Mouse (Mus musculus) c-Kit-positive CD71-positive TER-119-negative erythroid progenitor cells, embryonic 14.5 days (primary cell): ENCODE measurements around the gene Lrrc10b.

Experiments
- DNase-seq: peaks from one replicate; pipeline ENCODE4 v3.0.0-alpha.2; 2013; ENCODE audit warnings: low read depth

Lrrc10b gene

DNA sequence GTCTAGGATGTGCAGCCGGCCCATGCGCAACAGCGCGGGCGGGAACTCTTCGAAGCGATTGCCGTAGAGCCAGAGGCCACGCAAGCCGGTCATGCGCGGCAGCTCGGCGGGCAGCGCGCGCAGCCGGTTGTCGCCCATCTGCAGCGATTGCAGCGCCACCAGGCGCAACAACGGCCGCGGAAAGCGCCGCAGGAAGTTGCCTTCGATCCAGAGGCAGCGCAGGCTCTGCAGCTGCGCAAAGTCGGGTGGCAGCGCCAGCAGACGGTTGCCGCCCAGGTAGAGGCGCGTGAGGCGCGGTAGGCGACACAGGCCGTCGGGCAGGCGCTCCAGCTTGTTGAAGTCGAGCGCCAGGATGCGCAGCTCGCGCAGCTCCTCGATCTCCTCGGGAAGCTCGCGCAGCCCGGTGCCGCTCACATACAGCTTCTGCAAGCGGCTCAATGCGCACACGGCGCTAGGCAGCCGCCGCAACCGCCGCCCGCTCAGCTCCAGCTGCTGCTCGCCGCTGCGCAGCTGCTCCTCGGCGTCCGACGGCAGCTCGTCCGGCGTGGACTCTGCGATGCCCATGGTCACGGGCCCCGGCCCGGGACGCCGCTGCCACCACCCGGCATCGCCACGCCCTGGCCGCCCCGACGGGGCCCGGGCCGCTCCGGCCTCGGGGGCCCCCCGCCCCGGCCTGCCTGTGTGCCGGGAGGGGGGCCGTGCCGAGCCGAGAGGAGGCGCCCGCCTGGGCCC is at the start of gene Lrrc10b:
Lrrc10b (minus strand) TSS at position 722 of the 732 bp plus-strand sequence.
- DNase-seq: no peak

- DNase-seq: no peak
Observed at GRCm38 (mm10) chr19:10502571-10502970, 45.3 kb upstream of the Lrrc10b start.

- no peak for DNase-seq
Observed at GRCm38 (mm10) chr19:10500581-10500980, 43.3 kb upstream of the Lrrc10b start.

DNA sequence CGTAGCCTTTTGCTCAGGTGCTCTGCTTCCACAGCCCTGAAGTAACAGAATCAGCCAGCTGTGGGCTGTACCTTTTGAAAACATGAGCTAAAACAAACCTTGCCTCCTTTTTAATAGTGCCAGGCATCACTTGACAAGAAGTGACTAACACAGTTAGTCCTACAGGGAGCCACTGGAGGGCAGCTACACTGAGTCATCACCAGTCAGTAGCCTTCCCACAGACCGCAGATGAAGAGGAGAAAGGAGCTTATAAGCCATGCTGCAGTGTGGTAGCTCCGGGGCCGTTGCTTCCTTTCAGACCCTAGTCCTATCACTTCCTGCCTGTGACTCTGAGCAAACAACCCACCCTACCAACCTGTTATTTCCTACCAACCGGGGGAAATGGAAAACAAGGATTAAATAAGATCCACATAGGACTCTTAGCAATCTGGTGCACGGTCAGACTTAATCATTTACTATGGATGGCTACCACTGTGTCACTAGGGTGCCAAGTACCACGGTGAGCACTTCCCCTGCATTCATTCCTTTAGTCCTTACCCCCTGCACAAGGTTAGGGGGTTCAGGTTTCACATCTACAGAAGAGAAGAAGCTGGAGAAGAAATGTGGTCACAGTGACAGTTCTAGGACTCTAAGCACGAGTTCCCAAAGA is 40.4 kb upstream of the Lrrc10b start:
- DNase-seq: no peak

- DNase-seq: no peak
Observed at GRCm38 (mm10) chr19:10496976-10497375, 39.7 kb upstream of the Lrrc10b start.

DNA sequence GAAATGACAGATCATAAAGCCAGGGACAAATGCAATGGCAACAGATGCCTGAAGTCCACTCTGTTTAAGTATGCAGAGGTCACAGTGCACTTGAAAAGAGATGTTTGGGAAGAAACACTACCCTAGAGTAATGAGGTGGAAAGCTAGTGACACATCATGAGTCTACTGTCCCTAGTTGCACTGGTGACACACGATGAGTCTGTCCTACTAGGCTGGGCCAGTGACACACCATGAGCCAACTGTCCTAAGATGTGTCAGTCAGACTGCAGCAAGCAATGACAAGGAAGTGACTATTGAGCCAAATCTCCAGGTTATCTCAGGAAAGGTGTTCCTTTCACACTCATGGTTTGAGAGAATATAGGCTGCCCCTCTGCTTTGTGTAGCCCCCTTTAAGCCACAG is 38.4 kb upstream of the Lrrc10b start:
- no peak for DNase-seq

- DNase-seq: peak; percentile 44
Observed at GRCm38 (mm10) chr19:10486264-10486738, 29.0 kb upstream of the Lrrc10b start.

DNA sequence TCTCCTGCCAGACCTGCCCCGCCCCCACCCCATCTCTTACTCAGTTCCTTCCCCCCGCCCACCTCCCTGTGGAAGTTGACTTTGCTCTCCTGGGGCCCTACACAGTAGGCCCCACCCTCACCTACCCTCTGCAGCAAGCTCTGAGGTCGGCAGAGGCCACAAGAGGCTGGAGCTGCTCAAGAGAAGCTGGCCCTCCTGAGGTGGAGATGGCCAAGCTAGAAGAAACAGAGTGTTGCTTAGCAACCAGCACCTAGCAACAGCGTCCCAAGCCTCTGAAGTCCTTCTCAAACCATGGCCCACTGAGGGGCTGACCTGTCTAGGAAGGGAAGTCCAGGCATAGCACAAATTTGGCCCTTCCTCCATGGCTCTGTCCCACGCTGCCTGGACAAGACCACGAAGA is 25.4 kb upstream of the Lrrc10b start, which contains the start of gene Ppp1r32:
Ppp1r32 (minus strand) TSS at position 226 of the 400 bp plus-strand sequence.
- no peak for DNase-seq

- DNase-seq: no peak
Observed at GRCm38 (mm10) chr19:10479541-10479940, 22.3 kb upstream of the Lrrc10b start.

DNA sequence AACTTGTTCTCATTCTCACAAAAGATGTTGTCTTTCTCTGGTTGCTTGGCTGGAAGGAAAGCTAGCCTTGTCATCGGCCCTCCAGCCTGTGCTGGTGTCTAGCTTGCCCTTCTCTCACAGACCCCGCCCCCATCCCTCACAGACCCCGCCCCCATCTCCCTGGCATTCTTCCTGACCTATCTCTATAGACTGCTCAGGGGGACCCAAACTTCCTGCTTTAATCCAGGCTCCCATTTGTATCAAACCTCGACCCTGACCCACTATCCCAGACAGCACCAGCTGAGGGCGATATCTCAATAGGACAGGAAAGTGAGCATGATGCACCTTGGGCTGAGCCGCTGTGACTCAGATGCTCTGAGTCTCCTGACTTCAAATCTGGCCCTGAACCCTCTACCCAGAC is 16.5 kb upstream of the Lrrc10b start:
- no peak for DNase-seq

- DNase-seq: no peak
Observed at GRCm38 (mm10) chr19:10472958-10473357, 15.7 kb upstream of the Lrrc10b start.

GRCm38 (mm10) chr19:10469171-10469658 is 11.9 kb upstream of the Lrrc10b start:
- DNase-seq: no peak

GRCm38 (mm10) chr19:10464427-10464826 is 7.2 kb upstream of the Lrrc10b start:
- DNase-seq: no peak

DNA sequence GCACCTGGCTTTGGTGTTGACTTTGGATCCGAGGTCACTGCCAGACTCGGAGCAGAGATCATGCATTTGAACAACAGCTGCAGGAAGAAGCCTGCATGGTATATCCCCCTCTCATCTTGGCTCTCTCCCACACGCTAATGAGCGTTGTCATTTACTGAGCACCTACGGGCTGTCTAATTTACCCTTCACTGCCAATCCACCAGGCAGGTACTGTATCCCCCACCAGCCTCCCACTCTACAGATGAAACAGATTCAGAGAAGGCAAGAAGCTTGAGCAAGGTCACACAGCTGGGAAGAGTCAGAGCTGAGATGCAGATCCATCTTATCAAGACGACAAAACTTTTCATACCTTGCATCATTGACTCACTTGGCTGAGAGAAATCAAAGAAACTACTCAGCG is 4.3 kb upstream of the Lrrc10b start:
- no peak for DNase-seq

GRCm38 (mm10) chr19:10459907-10460306 is 2.6 kb upstream of the Lrrc10b start:
- DNase-seq: no peak

GRCm38 (mm10) chr19:10458096-10458495 is 823 bp upstream of the Lrrc10b start:
- no peak for DNase-seq

- DNase-seq: no peak
Observed at GRCm38 (mm10) chr19:10457484-10457800, 169 bp upstream of the Lrrc10b start.

- no peak for DNase-seq
Observed at GRCm38 (mm10) chr19:10455437-10455806, 1.9 kb downstream of the Lrrc10b start.

- no peak for DNase-seq
Observed at GRCm38 (mm10) chr19:10454718-10455436, 2.4 kb downstream of the Lrrc10b start.

DNA sequence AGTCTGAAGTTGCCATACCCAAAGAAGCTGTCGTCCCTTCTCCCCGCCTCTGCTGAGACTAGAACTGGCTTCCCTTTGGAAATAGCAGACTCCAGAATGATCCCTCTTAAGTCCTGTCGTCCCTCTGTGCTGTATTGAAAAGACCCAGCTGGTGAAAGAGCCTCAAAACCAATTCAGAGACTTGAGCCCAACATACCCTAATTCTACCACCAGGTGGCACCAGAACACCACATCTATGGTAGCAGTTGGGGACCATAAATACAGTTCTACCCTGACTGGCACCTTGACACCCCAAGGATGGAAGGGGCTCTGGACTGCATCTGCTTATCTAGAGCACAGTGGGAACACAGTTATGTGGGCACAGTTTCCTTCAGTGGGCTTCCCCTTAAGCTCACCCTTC is 7.6 kb downstream of the Lrrc10b start:
- DNase-seq: peak; percentile 60

GRCm38 (mm10) chr19:10449190-10449589 is 8.1 kb downstream of the Lrrc10b start:
- DNase-seq: no peak

- no peak for DNase-seq
Observed at GRCm38 (mm10) chr19:10448275-10448674, 9.0 kb downstream of the Lrrc10b start.
